Mouse (Mus musculus) heart, postnatal 0 days (tissue): ENCODE data around the gene Prkaa1. TPM values are rescaled to one million over a fixed set of nuclear protein-coding genes. Genes with fewer than 3 reads are reported as not detected.

Experiments used
- ATAC-seq: fragments of 200-750 bp; cut with Nextera tagmentation; 2 replicates; pipeline ENCODE4 v1.8.0; 2017; ENCODE audit warnings: low read depth, moderate number of reproducible peaks, moderate library complexity; ENCODE audit not compliant: insufficient read depth
- DNase-seq: peaks from one replicate; pipeline ENCODE4 v3.0.0-alpha.2; 2016; ENCODE audit warnings: low spot score
- H3K27ac ChIP-seq: fragments of 300-500 bp; sonication (generic); 2 replicates; pipeline ENCODE4 v1.5.1; 2014; ENCODE audit warnings: low read depth, mild to moderate bottlenecking
- H3K27me3 ChIP-seq: fragments of 300-500 bp; sonication (generic); 2 replicates; pipeline ENCODE4 v1.6.1; 2014; ENCODE audit warnings: low read length, mixed read lengths; ENCODE audit not compliant: control insufficient read depth, insufficient read depth
- H3K36me3 ChIP-seq: fragments of 300-500 bp; sonication (generic); replicated peaks from 2 replicates; pipeline ENCODE4 v1.6.1; 2014; ENCODE audit warnings: low read length, mixed read lengths; ENCODE audit not compliant: control insufficient read depth, insufficient read depth
- H3K4me1 ChIP-seq: fragments of 300-500 bp; sonication (generic); 2 replicates; pipeline ENCODE4 v1.6.1; 2014; ENCODE audit warnings: antibody characterized with exemption; ENCODE audit not compliant: control insufficient read depth, insufficient read depth
- H3K4me2 ChIP-seq: fragments of 300-500 bp; sonication (generic); 2 replicates; pipeline ENCODE4 v1.6.1; 2014; ENCODE audit warnings: low read depth, mild to moderate bottlenecking, low read length, moderate library complexity
- H3K4me3 ChIP-seq: fragments of 300-500 bp; sonication (generic); 2 replicates; pipeline ENCODE4 v1.5.1; 2014; ENCODE audit warnings: low read depth, low read length
- H3K9ac ChIP-seq: fragments of 300-500 bp; sonication (generic); replicated peaks from 2 replicates; pipeline ENCODE4 v1.6.1; 2014; ENCODE audit warnings: low read depth, low read length, mixed read lengths
- H3K9me3 ChIP-seq: fragments of 300-500 bp; sonication (generic); replicated peaks from 2 replicates; pipeline ENCODE4 v1.6.1; 2016; ENCODE audit warnings: low read length; ENCODE audit not compliant: control insufficient read depth
- CTCF ChIP-seq: IDR thresholded peaks from 2 replicates; pipeline ENCODE4 v1.5.1; 2016; ENCODE audit warnings: antibody characterized with exemption, control low read depth, low read depth
- EP300 ChIP-seq: IDR thresholded peaks from 2 replicates; pipeline ENCODE4 v1.6.1; 2016; ENCODE audit warnings: antibody characterized with exemption, low read depth
- WGBS: fragments of 180-500 bp; shearing (Covaris S2); extraction: QIAGEN DNeasy Blood & Tissue Kit; methylation state at CpG from one replicate; pipeline ENCODE4 v1.1.7; 2014; 5-methylcytosine and 5-hydroxymethylcytosine counted together
- polyA plus RNA-seq: library from polyadenylated mRNA; unstranded; fragments of >200 nt; fragmentation: Nextera tagmentation; extraction: Ambion mirVana; gene quantifications from 2 replicates; pipeline ENCODE4 v1.2.1, GENCODE M21; 2015
- total RNA-seq: library from RNA; depleted of rRNA; stranded (reverse); fragments of >200 nt; gene quantifications from 2 replicates; pipeline ENCODE4 v1.2.3, GENCODE M21; 2014; ENCODE audit warnings: low replicate concordance

Prkaa1 gene
- total and polyA plus RNA-seq, 2 experiments from 2014 or later, result 10.0 to 15.5 TPM

GRCm38 (mm10) chr15:5139863-5140262, 3.8 kb upstream of the Prkaa1 start:
- H3K27me3 ChIP-seq, result no peaks in the 10 kb centered on the region
- ATAC-seq (no peak), DNase-seq (no peak)
- no peaks in the 10 kb centered on the region for H3K36me3 ChIP-seq
- WGBS, result 71% methylated on average over 7 of the region's 7 CpGs
- no peak overlapping the region for H3K9ac ChIP-seq
- no peak overlapping the region for H3K27ac ChIP-seq
- no peak overlapping the region for H3K4me3 ChIP-seq
- no peaks in the 10 kb centered on the region for H3K9me3 ChIP-seq
- H3K4me2 ChIP-seq, result no peak overlapping the region
- H3K4me1 ChIP-seq, result peaks cover 4% of the 10 kb centered on the region; the same call in 1 of the 2 replicates
- TF ChIP-seq CTCF, result no peak
- TF ChIP-seq EP300, result no peak

DNA sequence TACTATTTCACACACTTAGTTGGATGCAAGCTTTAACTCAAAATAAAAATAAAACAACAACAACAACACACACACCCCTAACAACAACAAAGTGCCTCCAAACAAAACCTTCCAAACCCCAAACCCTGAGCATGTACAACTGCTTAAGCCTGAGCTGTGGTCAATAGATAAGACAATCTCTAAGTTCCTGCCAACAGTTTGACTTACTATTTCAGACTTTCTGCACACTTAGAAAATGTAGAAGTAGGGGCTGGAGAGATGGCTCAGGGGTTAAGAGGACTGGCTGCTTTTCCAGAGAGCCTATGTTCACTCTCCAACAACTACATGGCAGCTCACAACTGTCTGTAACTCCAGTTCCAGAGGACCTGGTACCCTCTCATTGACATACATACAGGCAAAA, 3.3 kb upstream of the Prkaa1 start:
- Histone ChIP-seq H3K9me3 (no peaks in the 10 kb centered on the region), H3K36me3 (no peaks in the 10 kb centered on the region), H3K27me3 (no peaks in the 10 kb centered on the region), H3K4me3 (no peak overlapping the region), H3K4me1 (peaks cover 9% of the 10 kb centered on the region), H3K4me2 (no peak overlapping the region), H3K9ac (no peak overlapping the region), H3K27ac (no peak overlapping the region)
- no peak for ATAC-seq
- DNase-seq, result no peak
- TF ChIP-seq CTCF (no peak), EP300 (no peak)

GRCm38 (mm10) chr15:5142047-5142446, 1.6 kb upstream of the Prkaa1 start:
- DNase-seq (no peak), ATAC-seq (no peak)
- peaks cover 9% of the 10 kb centered on the region for H3K4me1 ChIP-seq
- H3K27ac ChIP-seq, result no peak overlapping the region
- no peaks in the 10 kb centered on the region for H3K9me3 ChIP-seq
- H3K27me3 ChIP-seq, result no peaks in the 10 kb centered on the region
- 55% methylated on average over 5 of the region's 5 CpGs for WGBS
- TF ChIP-seq EP300 (no peak), CTCF (no peak)
- no peak overlapping the region for H3K9ac ChIP-seq
- no peaks in the 10 kb centered on the region for H3K36me3 ChIP-seq
- H3K4me3 ChIP-seq, result no peak overlapping the region
- no peak overlapping the region for H3K4me2 ChIP-seq

- Histone ChIP-seq H3K27ac (no peak overlapping the region), H3K4me2 (peak overlapping the region; percentile 73), H3K4me3 (peak overlapping the region; percentile 99; the same call in 1 of the 2 replicates)
Observed at GRCm38 (mm10) chr15:5142714-5143113, 947 bp upstream of the Prkaa1 start.

GRCm38 (mm10) chr15:5144021-5144778, 539 bp downstream of the Prkaa1 start:
- Histone ChIP-seq H3K27me3 (no peaks in the 10 kb centered on the region), H3K4me2 (peak overlapping the region; percentile 73), H3K4me3 (peak overlapping the region; percentile 99), H3K27ac (peak overlapping the region; percentile 91), H3K4me1 (peaks cover 9% of the 10 kb centered on the region), H3K9ac (peak overlapping the region; percentile 86), H3K36me3 (no peaks in the 10 kb centered on the region), H3K9me3 (no peaks in the 10 kb centered on the region)
- TF ChIP-seq EP300 (no peak), CTCF (0 out of 2 replicates have a peak, but pooled peaks have one; percentile 16)
- under 1% methylated on average over 56 of the region's 61 CpGs for WGBS
- peak; percentile 77 for ATAC-seq
- peak; percentile 27 for DNase-seq

More at GRCm38 (mm10) chr15:5142714-5143113, 947 bp upstream of the Prkaa1 start:
- Histone ChIP-seq H3K9ac (no peak overlapping the region), H3K27me3 (no peaks in the 10 kb centered on the region), H3K4me1 (peaks cover 9% of the 10 kb centered on the region), H3K9me3 (no peaks in the 10 kb centered on the region), H3K36me3 (no peaks in the 10 kb centered on the region)
- TF ChIP-seq EP300 (no peak), CTCF (no peak)
- ATAC-seq, result no peak
- DNase-seq, result no peak
- WGBS, result 64% methylated on average over 5 of the region's 5 CpGs
